ENCODE assay signal across 18 mouse cellular contexts in genomic region chr2:155224721-155225120, GRCm38 (mm10). TPM values are rescaled to one million over a fixed set of nuclear protein-coding genes. Genes with fewer than 3 reads are reported as not detected.
DNase-seq lines count a peak whose midpoint lies in the region; ATAC-seq lines count a peak whose summit lies in the region.
"Had no signal": no experiment of that assay in that cellular context is flagged by ENCODE, and none has a peak within 500 bp of the region (broad histone marks: within the 10 kb centered on the region; RNA-seq: fewer than 3 reads in every experiment).

No protein-coding gene starts in this region.

- no peaks in the 10 kb centered on the region for H3K27me3 ChIP-seq in heart, embryonic 13.5 days (replicated peaks)
- H3K27me3 ChIP-seq: CH12.LX; forebrain, embryonic 13.5 days; lung, embryonic 15.5 days had no signal

- WGBS in heart, embryonic 13.5 days, result 55% methylated on average over 7 of the region's 7 CpGs

- H3K9me3 ChIP-seq in heart, embryonic 13.5 days, result no peaks in the 10 kb centered on the region
- H3K9me3 ChIP-seq: forebrain, embryonic 13.5 days; lung, embryonic 15.5 days had no signal

- H3K4me3 ChIP-seq in heart, embryonic 13.5 days, result no peak overlapping the region
- H3K4me3 ChIP-seq: forebrain, embryonic 13.5 days; layer of hippocampus, adult 2 months; lung, embryonic 15.5 days had no signal

- DNase-seq in gastrocnemius, adult 18-20 months (ENCODE audit: low spot score), result peak; percentile 35
- DNase-seq in gastrocnemius, postnatal 25 days, result no peak
- DNase-seq in 3134 (ENCODE audit: extremely low read depth, insufficient read length, low spot score) (peak; percentile 30), NIH3T3 (ENCODE audit: low read depth) (peak; percentile 91)
- DNase-seq in kidney, adult 11 months, result no peak
- DNase-seq in spleen, adult 18-20 months, result no peak
- no peak for DNase-seq in B cell, adult 2 months
- DNase-seq: adrenal gland, postnatal 25 days; cerebellum, postnatal 25 days; kidney, adult 8-10 months; thymus, postnatal 14 days had no signal

- peaks cover 29% of the 10 kb centered on the region for H3K4me1 ChIP-seq in heart, embryonic 13.5 days
- H3K4me1 ChIP-seq: forebrain, embryonic 13.5 days; lung, embryonic 15.5 days had no signal

- H3K27ac ChIP-seq in heart, embryonic 13.5 days (replicated peaks), result peak overlapping the region; percentile 69
- H3K27ac ChIP-seq: forebrain, embryonic 13.5 days; layer of hippocampus, adult 2 months; lung, embryonic 15.5 days had no signal

- no peak for ATAC-seq in heart, embryonic 13.5 days (ENCODE audit: extremely low read depth, insufficient number of reproducible peaks, low FRiP score, low TSS enrichment)
- ATAC-seq: forebrain, embryonic 13.5 days; hindbrain, embryonic 16.5 days had no signal

- H3K36me3 ChIP-seq in heart, embryonic 13.5 days, result peaks cover 84% of the 10 kb centered on the region

- H3K4me2 ChIP-seq in heart, embryonic 13.5 days, result no peak overlapping the region
- H3K4me2 ChIP-seq: forebrain, embryonic 13.5 days; liver, embryonic 11.5 days; lung, embryonic 15.5 days had no signal

- H3K9ac ChIP-seq in heart, embryonic 13.5 days, result 0 out of 2 replicates have a peak overlapping the region, but pooled peaks have one; percentile 1
- H3K9ac ChIP-seq: forebrain, embryonic 13.5 days; lung, embryonic 15.5 days had no signal

RNA-seq across cellular contexts. Expression of gene Dynlrb1, which starts 11.6 kb away (rescaled TPM):
- 100 to 1,000 TPM; 112 to 120 TPM for total RNA-seq in gastrocnemius, adult 18-20 months (2021)
- total RNA-seq in gastrocnemius, postnatal 25 days (2021), result 100 to 1,000 TPM in 1 of 2 experiments, 10 to 100 TPM in 1; 94.6 to 115 TPM
- 412 and 445 TPM in 2 replicates for polyA plus RNA-seq in heart, embryonic 13.5 days (2015; fragmentation: Nextera tagmentation; extraction: Ambion mirVana)

RNA-seq across cellular contexts. Expression of gene Map1lc3a, which starts 51.4 kb away (rescaled TPM):
- 100 to 1,000 TPM; 233 to 274 TPM for total RNA-seq in gastrocnemius, adult 18-20 months (2021)
- 100 to 1,000 TPM; 243 to 291 TPM for total RNA-seq in gastrocnemius, postnatal 25 days (2021)
- polyA plus RNA-seq in heart, embryonic 13.5 days (2015; fragmentation: Nextera tagmentation; extraction: Ambion mirVana), result 297 and 329 TPM in 2 replicates

Comparison
In these comparisons a context has a peak if more than half of its experiments do, and no peak if none do; other contexts are left out.
1. DNase-seq: peak in gastrocnemius, adult 18-20 months (single experiment), 3134 (single experiment) and NIH3T3 (single experiment); none in gastrocnemius, postnatal 25 days (single experiment), kidney, adult 11 months (single experiment), spleen, adult 18-20 months (0 of 2) and B cell, adult 2 months (0 of 2).